Mouse (Mus musculus): Measurements from ENCODE around the gene Krcc1. TPM values are rescaled to one million over a fixed set of nuclear protein-coding genes. Genes with fewer than 3 reads are reported as not detected.

Gene Krcc1
- 53.5 and 55.5 TPM in 2 replicates for polyA plus RNA-seq (2016; fragmentation: Nextera tagmentation; extraction: Ambion mirVana)

DNA sequence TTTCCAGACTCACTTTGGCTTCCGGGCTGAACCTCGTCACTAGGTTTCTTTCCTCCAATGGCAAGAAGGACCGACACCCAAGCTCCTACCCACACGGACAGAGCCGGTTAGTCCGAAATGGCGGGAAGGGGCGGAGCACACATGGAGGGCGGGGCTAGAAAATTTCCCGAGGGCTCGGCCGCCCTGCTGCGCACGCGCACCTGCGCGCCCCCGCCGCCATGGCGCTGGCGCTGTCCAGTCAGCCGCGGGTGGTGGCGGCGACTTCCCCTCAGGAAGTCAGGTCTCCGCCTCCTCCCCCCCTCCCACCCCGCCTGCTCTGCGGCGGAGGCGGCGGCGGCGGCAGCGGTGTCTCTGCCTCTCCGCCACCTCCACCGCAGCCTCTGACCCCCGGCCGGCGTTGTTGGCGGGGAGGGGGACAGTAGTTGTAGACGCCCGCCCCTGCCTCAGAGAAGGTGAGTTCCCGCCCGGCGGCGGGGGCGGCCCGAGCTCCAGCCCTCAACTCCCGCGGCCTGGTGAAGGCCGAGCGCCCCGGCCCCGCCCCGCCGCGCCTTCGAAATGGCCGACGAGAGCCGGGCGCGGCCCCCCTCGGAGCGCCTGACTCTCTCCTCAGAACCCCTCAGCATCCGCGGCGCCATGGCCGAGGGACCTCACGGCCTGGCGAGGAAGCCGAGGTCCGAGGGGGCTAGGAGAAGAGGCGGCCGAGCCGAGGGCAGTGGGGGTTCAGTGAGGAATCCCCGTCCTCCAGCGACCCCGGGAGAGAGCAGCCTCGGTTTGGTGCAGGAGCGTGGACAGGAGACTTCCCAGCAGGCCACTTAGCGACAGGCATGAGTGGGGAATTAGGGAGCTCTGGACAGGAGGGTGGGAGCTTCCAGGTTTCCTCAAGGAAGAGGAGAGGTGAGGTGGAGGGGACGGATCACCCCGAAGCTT is at the start of gene Krcc1:
Gene Krcc1, plus strand, starts transcription at position 289 of the 927 bp plus-strand sequence.
- H3K27me3 ChIP-seq (ENCODE audit: insufficient read depth, poor library complexity, severe bottlenecking), result no peaks in the 10 kb centered on the region
- H3K36me3 ChIP-seq, result no peaks in the 10 kb centered on the region
- peak; percentile 98 for DNase-seq (ENCODE audit: low spot score)
- WGBS, result under 1% methylated on average over 78 of the region's 84 CpGs
- H3K4me3 ChIP-seq, result peak within 1 kb of the TSS; percentile 87
- H3K9me3 ChIP-seq, result no peaks in the 10 kb centered on the region
- H3K27ac ChIP-seq, result peak within 1 kb of the TSS; percentile 97
- peaks cover 21% of the 10 kb centered on the region for H3K4me1 ChIP-seq

GRCm38 (mm10) chr6:71224184-71224943 is 47.1 kb upstream of the Krcc1 start:
- Histone ChIP-seq H3K4me1 (peaks cover 31% of the 10 kb centered on the region), H3K36me3 (peaks cover 51% of the 10 kb centered on the region), H3K9me3 (no peaks in the 10 kb centered on the region), H3K27me3 (ENCODE audit: insufficient read depth, poor library complexity, severe bottlenecking) (no peaks in the 10 kb centered on the region), H3K4me3 (no peak overlapping the region), H3K27ac (no peak overlapping the region)
- 70% methylated on average over 3 of the region's 3 CpGs for WGBS
- DNase-seq (ENCODE audit: low spot score), result peak; percentile 50

GRCm38 (mm10) chr6:71226544-71226943 is 44.9 kb upstream of the Krcc1 start:
- 16% methylated on average over 6 of the region's 6 CpGs for WGBS
- Histone ChIP-seq H3K9me3 (no peaks in the 10 kb centered on the region), H3K27me3 (ENCODE audit: insufficient read depth, poor library complexity, severe bottlenecking) (no peaks in the 10 kb centered on the region), H3K4me3 (0 out of 2 replicates have a peak overlapping the region, but pooled peaks have one; percentile 18), H3K4me1 (peaks cover 31% of the 10 kb centered on the region), H3K36me3 (peaks cover 33% of the 10 kb centered on the region), H3K27ac (peak overlapping the region; percentile 84)
- peak; percentile 71 for DNase-seq (ENCODE audit: low spot score)

- peaks cover 27% of the 10 kb centered on the region for H3K36me3 ChIP-seq
- peak; percentile 87 for DNase-seq (ENCODE audit: low spot score)
Observed at GRCm38 (mm10) chr6:71227157-71227770, 44.2 kb upstream of the Krcc1 start.

GRCm38 (mm10) chr6:71235121-71235520 is 36.4 kb upstream of the Krcc1 start:
- Histone ChIP-seq H3K27ac (no peak overlapping the region), H3K27me3 (ENCODE audit: insufficient read depth, poor library complexity, severe bottlenecking) (no peaks in the 10 kb centered on the region), H3K4me3 (no peak overlapping the region), H3K36me3 (peaks cover 56% of the 10 kb centered on the region), H3K4me1 (0 out of 2 replicates have a peak, but pooled peaks cover 3% of the 10 kb centered on the region), H3K9me3 (no peaks in the 10 kb centered on the region)
- 74% methylated on average over 13 of the region's 13 CpGs for WGBS
- DNase-seq (ENCODE audit: low spot score), result no peak

More at GRCm38 (mm10) chr6:71227157-71227770, 44.2 kb upstream of the Krcc1 start:
- Histone ChIP-seq H3K27me3 (ENCODE audit: insufficient read depth, poor library complexity, severe bottlenecking) (no peaks in the 10 kb centered on the region), H3K4me1 (peaks cover 31% of the 10 kb centered on the region), H3K4me3 (0 out of 2 replicates have a peak overlapping the region, but pooled peaks have one; percentile 18), H3K9me3 (no peaks in the 10 kb centered on the region), H3K27ac (peak overlapping the region; percentile 84)
- 4% methylated on average over 7 of the region's 7 CpGs for WGBS

GRCm38 (mm10) chr6:71235944-71236343 is 35.5 kb upstream of the Krcc1 start:
- H3K27ac ChIP-seq, result no peak overlapping the region
- no peak for DNase-seq (ENCODE audit: low spot score)
- 69% methylated on average over 3 of the region's 3 CpGs for WGBS
- H3K36me3 ChIP-seq, result peaks cover 54% of the 10 kb centered on the region
- H3K9me3 ChIP-seq, result no peaks in the 10 kb centered on the region
- H3K4me3 ChIP-seq, result no peak overlapping the region
- peaks cover 7% of the 10 kb centered on the region for H3K4me1 ChIP-seq
- H3K27me3 ChIP-seq (ENCODE audit: insufficient read depth, poor library complexity, severe bottlenecking), result no peaks in the 10 kb centered on the region

DNA sequence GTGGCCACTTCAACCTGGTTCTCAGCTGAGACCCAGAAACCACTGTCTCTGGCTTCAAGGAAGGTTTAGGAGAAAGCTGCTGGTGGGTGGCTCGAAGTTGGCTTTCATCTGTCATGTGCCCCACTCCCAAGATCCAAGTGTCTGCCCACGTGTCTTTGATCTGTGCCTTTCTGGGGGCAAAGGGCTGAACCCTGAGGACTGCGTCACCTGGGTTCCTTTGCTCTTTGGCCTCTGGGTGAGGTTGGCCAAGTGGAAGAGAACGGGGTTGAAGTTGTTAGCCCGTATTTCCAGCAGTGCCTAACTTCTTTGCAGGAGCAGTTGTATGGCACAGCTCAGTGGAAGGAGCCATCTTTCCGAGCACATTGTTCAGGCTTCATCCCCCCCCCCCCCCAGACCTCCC is 35.0 kb upstream of the Krcc1 start:
- Histone ChIP-seq H3K9me3 (no peaks in the 10 kb centered on the region), H3K27ac (no peak overlapping the region), H3K36me3 (peaks cover 54% of the 10 kb centered on the region), H3K27me3 (ENCODE audit: insufficient read depth, poor library complexity, severe bottlenecking) (no peaks in the 10 kb centered on the region), H3K4me3 (no peak overlapping the region), H3K4me1 (peaks cover 11% of the 10 kb centered on the region)
- no peak for DNase-seq (ENCODE audit: low spot score)
- WGBS, result 83% methylated on average over 6 of the region's 6 CpGs

GRCm38 (mm10) chr6:71237031-71237431 is 34.4 kb upstream of the Krcc1 start:
- Histone ChIP-seq H3K27ac (no peak overlapping the region), H3K36me3 (peaks cover 54% of the 10 kb centered on the region), H3K4me3 (no peak overlapping the region), H3K9me3 (no peaks in the 10 kb centered on the region), H3K4me1 (peaks cover 17% of the 10 kb centered on the region), H3K27me3 (ENCODE audit: insufficient read depth, poor library complexity, severe bottlenecking) (no peaks in the 10 kb centered on the region)
- WGBS, result 80% methylated on average over 6 of the region's 6 CpGs
- no peak for DNase-seq (ENCODE audit: low spot score)

DNA sequence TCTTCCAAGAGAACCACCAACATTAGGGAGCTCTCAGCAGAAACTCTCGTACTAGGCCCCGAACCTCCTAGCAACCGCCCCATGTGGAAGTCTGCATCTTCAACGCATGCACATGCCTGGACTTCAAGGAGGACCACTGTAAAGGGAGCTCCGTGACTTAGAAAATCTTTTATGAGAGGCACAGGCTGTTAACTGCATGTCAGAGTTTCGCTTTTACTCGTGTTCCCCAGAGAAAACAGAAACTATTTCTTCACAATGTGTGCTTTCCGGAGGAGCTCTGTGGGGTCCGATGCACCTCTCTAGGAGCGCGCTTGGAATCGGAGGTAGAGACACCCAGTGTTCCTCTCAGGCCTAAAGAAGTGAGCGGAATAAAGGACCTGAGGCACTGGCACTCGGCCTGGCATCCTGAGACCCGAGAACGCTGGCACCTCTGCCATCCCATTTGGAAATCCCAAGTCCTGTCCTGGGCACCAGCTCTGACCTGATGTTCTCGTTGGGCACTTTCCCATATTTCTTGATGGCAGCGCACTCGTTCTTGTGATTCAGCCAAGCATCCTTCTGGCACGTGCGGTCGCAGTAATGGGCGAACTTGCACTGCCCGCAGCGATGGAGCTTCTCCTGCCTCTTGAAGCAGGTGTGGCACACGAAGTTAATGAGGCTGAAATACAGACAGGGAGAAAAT is 32.3 kb upstream of the Krcc1 start:
- Histone ChIP-seq H3K27me3 (ENCODE audit: insufficient read depth, poor library complexity, severe bottlenecking) (no peaks in the 10 kb centered on the region), H3K36me3 (peaks cover 56% of the 10 kb centered on the region), H3K9me3 (no peaks in the 10 kb centered on the region), H3K4me1 (peaks cover 26% of the 10 kb centered on the region), H3K27ac (no peak overlapping the region), H3K4me3 (no peak overlapping the region)
- no peak for DNase-seq (ENCODE audit: low spot score)
- 89% methylated on average over 26 of the region's 26 CpGs for WGBS

GRCm38 (mm10) chr6:71240831-71241230 is 30.6 kb upstream of the Krcc1 start:
- no peak for DNase-seq (ENCODE audit: low spot score)
- H3K27ac ChIP-seq, result peak overlapping the region; percentile 64
- peaks cover 61% of the 10 kb centered on the region for H3K36me3 ChIP-seq
- H3K27me3 ChIP-seq (ENCODE audit: insufficient read depth, poor library complexity, severe bottlenecking), result no peaks in the 10 kb centered on the region
- no peak overlapping the region for H3K4me3 ChIP-seq
- peaks cover 26% of the 10 kb centered on the region for H3K4me1 ChIP-seq
- 88% methylated on average over 7 of the region's 7 CpGs for WGBS
- no peaks in the 10 kb centered on the region for H3K9me3 ChIP-seq

- no peak overlapping the region for H3K27ac ChIP-seq
- peaks cover 49% of the 10 kb centered on the region for H3K36me3 ChIP-seq
- H3K4me3 ChIP-seq, result no peak overlapping the region
- 80% methylated on average over 1 of the region's 1 CpGs for WGBS
- DNase-seq (ENCODE audit: low spot score), result no peak
- H3K27me3 ChIP-seq (ENCODE audit: insufficient read depth, poor library complexity, severe bottlenecking), result no peaks in the 10 kb centered on the region
- H3K9me3 ChIP-seq, result no peaks in the 10 kb centered on the region
- peaks cover 23% of the 10 kb centered on the region for H3K4me1 ChIP-seq
Observed at GRCm38 (mm10) chr6:71242811-71243210, 28.7 kb upstream of the Krcc1 start.

GRCm38 (mm10) chr6:71243258-71243657 is 28.2 kb upstream of the Krcc1 start:
- Histone ChIP-seq H3K4me1 (peaks cover 27% of the 10 kb centered on the region), H3K27me3 (ENCODE audit: insufficient read depth, poor library complexity, severe bottlenecking) (no peaks in the 10 kb centered on the region), H3K9me3 (no peaks in the 10 kb centered on the region), H3K36me3 (peaks cover 44% of the 10 kb centered on the region), H3K4me3 (no peak overlapping the region), H3K27ac (no peak overlapping the region)
- WGBS, result 77% methylated on average over 3 of the region's 3 CpGs
- no peak for DNase-seq (ENCODE audit: low spot score)

Data from heart, embryonic 10.5 days (tissue).